Mouse (Mus musculus) right cerebral cortex, postnatal 36 days (tissue): Measurements from ENCODE around the gene Crnkl1.
"Not testable (repeated sequence)": the region's sequence is repeated elsewhere in the genome, so short reads cannot be mapped to it uniquely, and the experiment has no call there.

Experiments used
- DNase-seq, 2 experiments: peaks; one replicate each; pipeline ENCODE4 v3.0.0; 2022; ENCODE audit warnings: low spot score in 2 of 2, mixed read lengths in 1 of 2

Gene Crnkl1

GRCm38 (mm10) chr2:145920941-145921650, 13.7 kb downstream of the Crnkl1 start:
- DNase-seq, result no peak

- DNase-seq, result not testable (repeated sequence)
Measured at GRCm38 (mm10) chr2:145905884-145906283, 28.9 kb downstream of the Crnkl1 start.

DNA sequence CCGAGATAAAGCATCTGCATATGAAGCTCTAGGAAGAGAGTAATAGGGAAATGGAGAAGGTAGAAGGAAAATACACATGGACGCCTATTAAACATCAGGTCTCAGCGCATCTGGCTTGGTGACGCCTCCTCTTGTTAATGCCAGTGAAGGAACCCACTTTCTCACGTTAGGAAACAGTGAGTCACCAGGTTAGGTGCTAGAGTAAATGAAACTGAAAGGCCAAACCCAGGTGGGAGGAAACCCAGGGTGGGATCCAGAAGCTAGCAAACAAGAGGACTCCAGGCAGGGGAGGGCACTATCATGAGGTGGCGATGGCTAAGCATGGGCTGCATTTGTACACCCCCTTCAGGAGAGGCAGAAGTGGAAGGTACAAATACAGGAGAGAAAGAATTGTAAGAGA, 29.7 kb downstream of the Crnkl1 start:
- no peak for DNase-seq

DNA sequence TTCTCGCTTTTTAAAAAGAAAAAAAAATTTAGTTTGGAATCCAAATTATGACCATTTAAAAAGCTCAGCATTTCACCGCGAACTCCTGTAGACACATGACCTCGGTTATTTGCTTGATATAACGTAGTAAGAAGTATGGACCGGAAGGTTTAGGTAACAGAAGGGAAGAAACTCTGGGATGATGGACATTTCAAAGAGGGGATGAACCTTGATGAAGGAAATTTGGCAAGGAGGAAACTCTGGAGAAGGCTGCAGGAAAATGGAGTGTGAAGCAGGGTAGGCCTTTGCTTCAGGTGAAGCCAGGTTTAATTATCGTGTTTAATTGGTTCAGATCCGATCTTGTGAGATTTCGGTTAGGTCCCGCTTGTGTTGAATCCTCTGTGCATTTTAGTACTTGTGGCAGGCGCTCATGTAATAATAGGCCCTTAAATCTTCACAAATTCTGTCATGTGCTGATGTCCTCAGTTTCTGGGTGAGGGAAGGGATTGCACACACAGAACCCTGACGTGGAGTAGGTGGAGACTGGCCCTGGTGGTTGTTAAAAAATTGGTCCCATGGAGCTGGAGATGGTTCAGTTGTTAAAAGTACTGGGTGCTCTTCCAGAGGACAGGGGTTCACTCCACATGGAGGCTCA, 30.7 kb downstream of the Crnkl1 start:
- DNase-seq, result no peak

DNA sequence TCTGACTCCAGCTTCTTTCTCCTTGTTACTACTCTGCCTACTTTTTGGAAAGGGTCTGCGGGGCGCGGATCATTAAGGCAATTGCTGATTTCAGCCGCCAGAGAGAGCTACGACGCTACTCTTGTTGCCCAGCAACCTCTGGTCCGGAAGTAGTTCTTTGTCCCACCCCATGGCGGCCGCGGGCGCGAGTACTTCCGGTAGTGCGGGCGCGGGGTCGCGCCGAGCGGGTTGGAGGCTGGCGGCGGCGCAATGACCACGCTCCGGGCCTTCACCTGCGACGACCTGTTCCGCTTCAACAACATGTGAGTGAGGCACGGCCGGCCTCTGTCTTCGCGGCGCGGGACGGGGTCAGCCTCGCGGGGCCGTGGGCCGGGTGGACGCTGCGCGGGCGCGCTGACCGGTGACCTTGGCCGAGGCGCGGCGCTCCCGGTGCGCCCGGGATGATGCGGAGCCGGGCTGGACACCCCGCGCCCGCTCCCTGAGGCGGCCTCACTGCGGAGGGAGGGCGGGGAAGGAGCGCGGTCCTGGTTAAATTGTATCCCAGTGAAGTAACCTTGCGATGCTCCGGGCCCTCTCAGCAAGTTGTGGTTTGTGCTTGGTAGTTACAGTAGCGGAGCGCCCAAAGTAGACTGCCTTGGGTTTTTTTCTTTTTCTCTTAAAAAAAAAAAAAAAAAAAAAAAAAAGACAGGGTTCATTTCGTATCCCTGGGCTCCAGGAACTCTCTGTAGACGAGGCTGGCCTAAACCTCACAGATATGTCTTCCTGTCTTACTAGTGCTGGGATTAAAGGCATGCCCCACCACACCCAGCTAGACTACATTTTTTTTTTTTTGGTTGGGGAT, 31.5 kb downstream of the Crnkl1 start:
- DNase-seq, result peak; percentile 88

DNA sequence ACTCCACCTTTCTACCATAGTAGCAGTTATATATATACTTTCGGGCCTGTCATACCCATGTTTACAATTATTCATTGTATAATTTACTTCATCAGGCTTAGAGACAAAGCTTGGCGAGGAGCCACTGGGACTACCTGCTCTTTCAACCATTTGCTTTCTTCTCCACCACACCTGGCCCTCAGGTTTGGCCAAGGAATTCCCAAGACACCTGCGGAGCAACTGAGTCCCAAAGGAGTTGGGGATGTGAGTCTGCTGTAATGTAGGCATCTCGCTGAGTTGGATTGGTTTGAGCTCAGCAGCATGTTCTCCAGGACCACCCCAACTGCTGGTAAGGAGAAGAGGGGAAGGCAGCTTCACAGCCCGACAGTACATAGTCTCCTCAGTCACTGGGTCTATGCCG, 33.0 kb downstream of the Crnkl1 start, which contains the start of gene Naa20:
Gene Naa20 (plus strand): TSS at position 239 of the 400 bp plus-strand sequence.
- DNase-seq, result no peak

DNA sequence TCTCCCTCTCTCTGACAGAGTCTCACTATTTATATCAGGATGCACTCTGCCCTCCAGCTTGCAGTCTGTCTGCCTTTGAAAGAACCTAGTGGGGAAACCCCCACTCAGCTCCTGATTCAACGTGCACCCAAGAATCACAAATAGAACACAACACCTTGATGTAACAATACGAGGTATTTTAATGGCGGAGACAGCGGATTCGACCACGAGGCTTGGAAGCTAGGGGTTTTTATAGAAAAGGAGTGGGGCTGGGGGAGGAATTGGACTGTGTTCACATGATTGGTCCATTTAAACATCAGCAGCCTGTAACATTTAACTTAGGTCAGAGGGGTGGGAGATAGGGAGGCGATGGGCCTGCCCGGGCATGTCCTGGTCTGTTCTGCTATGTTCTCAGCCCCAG, 34.5 kb downstream of the Crnkl1 start:
- not testable (repeated sequence) for DNase-seq

DNA sequence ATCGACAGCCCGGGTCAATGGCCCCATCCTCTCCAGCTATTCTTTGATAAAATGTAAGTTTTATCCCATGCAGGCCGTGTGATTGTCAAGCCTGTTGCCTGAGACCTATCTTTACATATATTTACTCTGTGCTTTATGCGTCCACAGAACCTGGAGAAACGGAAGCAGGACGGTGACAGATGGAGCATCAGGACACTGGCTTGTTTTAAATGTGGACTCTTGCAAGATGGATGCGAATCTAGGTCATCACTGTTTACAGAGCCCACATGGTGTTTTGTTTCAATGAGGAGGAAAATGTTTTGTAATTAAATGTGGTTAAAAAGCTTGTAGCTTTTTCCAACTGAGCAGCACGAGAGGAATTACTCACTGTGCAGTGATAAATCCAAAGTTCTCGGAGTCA, 36.7 kb downstream of the Crnkl1 start:
- no peak for DNase-seq

GRCm38 (mm10) chr2:145893756-145894155, 41.1 kb downstream of the Crnkl1 start:
- no peak for DNase-seq

DNA sequence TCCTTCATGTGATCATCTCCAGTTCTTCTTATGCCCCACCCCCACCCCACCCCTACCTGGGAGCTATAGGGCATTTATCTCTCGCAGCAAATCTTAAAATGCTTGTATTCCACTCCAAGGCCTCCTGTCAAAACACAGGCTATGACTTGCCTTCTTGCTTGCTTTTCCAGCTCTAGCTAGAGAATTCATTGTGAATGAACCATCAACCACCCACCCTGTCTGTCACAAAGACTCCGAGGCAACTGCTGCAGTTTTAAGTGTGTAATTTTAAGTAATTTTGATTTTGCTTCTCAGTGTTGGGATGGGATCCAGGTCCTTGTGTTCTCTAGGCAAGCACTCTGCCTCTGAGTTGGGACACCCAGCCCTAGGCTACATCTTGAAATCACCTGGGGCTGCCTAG, 44.2 kb downstream of the Crnkl1 start:
- no peak for DNase-seq

DNA sequence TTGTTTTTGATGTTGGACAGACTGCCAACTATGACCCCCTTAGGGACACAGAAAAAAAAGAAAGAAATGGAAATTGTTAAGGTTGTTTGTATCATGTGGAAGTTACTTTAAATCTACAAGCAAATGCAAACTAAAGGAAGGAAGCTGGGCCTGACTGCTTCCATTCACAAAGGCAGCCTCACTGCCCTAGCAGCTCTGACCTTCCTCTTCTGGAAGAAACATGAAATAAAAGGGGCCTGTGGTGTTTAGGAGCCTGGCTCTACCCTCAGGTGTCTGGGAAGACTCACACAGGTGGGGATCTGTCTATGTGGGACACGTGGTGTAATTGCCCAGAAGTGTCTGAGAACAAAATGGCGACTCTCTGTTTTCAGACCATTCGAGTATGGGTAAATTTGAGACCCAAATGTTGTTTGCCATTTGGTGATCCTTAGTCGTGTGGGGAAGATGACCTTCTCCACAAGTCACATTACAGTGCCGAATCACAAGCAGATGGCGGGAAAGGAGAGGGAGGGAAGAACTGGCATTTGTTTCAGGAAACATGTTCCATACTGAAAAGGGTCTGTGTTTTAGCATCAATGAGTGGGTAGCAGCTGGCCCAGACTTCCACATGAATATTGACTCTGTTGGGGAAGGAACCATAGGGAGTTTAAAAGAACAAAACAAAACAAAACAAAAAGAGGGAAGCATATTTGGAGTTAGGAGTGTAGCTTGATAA, 45.9 kb downstream of the Crnkl1 start:
- no peak for DNase-seq

GRCm38 (mm10) chr2:145887937-145888765, 46.7 kb downstream of the Crnkl1 start:
- peak; percentile 35 to 79 for DNase-seq

GRCm38 (mm10) chr2:145884913-145885785, 49.7 kb downstream of the Crnkl1 start:
- DNase-seq, result no peak

DNA sequence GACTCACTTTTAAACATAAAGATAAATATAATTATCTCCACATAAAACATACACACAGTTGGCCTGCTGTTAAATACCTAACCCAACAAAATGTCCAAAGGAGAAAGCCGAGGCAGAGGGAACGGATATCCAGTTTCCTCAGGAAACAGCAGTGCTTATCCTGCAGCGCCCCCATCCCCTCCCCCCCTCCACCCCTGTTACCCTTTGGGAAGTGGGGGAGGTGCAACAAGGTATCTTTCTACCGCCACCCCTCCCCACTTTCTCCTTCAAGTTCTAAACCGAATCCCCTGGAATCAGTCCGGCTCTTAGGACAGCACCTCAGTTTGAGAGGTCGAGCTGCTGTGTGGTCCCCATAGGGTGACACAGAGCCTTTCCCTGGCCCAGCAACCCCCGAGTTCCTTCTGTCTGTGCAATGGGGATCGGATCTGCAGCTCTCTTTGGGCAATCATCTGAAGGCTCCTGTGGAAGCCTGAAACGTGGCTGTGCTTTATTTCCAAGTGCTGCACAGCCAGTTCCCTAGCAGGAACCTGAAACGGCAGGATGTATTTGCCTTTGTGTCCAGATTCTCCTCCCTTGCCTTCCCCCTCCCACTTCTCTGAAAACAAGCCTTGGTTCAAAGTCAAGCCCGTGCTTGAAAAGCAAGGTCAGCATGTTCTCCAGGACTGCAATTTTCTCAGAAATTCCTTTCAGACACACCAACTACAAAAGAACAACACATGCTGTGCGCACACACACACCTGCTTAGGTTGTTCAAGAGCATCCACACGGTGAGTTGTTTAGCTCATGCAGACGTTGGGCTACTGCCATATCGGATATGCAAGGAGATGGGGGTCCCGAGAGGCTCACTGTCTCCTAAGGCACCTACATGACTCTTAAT, 50.5 kb downstream of the Crnkl1 start:
- no peak for DNase-seq

GRCm38 (mm10) chr2:145882398-145882797, 52.4 kb downstream of the Crnkl1 start:
- no peak for DNase-seq

DNA sequence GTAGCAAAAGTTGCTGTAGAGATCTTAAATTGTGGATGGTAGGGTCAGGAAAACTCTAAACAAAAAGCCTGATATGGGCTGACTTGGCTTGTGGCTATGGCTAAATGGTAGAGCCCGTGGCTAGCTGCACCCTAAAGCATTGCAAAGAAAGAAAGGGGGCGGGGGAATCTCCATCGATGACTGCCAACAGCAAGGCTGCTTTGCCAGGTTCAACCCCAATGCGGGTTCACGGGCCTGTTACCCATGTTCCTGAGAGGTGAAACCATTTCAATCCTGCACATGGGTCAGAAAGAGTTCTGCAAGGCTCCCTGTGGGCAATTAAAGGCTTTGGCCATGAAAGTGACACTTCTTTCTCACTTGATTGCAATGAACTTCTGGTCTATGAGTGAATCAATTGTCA, 52.9 kb downstream of the Crnkl1 start:
- DNase-seq, result no peak

DNA sequence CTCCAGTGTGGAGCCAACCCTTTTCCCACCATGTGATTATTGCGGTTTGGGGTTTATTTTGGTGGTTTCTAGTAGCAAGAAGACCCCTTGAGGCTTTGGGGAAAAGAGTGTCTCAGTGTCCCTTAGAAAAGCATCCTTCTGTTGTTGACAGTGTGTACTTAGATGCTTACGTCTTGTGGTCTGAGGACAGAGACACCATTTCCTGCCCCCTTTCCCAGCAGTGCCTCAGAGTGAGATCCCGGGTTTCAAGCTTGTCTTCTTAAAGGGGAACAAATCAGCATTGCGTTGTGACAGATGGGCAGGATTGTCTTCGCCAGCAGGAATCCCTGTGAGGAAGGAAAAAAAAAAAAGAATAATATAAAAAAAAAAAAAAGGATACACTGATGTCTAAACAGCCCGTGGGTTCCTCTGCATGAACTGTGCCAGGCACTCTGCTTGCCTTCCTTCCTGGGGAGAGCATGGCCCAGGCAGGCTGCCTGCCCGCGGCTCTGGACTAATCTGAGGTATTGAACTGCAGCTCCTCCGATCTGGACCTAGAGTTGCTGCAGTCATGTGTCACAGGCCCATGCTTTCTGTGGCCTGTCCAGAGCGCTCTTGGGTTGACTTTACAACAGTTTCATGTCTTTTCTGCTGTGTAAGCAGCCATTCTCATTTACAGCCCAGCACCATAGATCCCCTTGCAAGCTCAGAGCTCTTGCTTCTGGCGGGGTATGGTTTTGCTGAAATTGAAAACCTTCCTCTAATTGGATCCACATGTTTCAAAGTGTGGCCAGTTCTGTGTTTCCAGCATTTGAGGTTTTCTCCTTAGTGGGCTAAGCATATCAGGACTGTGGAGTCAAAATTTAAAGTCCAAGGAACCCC, 53.7 kb downstream of the Crnkl1 start:
- no peak for DNase-seq

- no peak for DNase-seq
Measured at GRCm38 (mm10) chr2:145877191-145877590, 57.6 kb downstream of the Crnkl1 start.
